Mouse (Mus musculus): Measurements from ENCODE around the gene C7. TPM values are rescaled to one million over a fixed set of nuclear protein-coding genes. Genes with fewer than 3 reads are reported as not detected.

The C7 gene
- polyA plus RNA-seq, 1 experiment from 2014 or later, result 0.19 TPM

Other genes with a start within 250 kb of the C7 start
- not detected in 2 replicates for gene Mroh2b, start 165.0 kb downstream of the C7 start, polyA plus RNA-seq (2015; fragmentation: Nextera tagmentation; extraction: Ambion mirVana)
- 0.58 and 0.64 TPM in 2 replicates for gene Card6, start 44.8 kb upstream of the C7 start, polyA plus RNA-seq (2015; fragmentation: Nextera tagmentation; extraction: Ambion mirVana)
- gene Rpl37, start 52.9 kb upstream of the C7 start, polyA plus RNA-seq (2015; fragmentation: Nextera tagmentation; extraction: Ambion mirVana), result 309 and 316 TPM in 2 replicates
- 13.7 and 14.1 TPM in 2 replicates for gene Prkaa1, start 80.1 kb upstream of the C7 start, polyA plus RNA-seq (2015; fragmentation: Nextera tagmentation; extraction: Ambion mirVana)
- 50.4 and 53.0 TPM in 2 replicates for gene Ttc33, start 121.8 kb upstream of the C7 start, polyA plus RNA-seq (2015; fragmentation: Nextera tagmentation; extraction: Ambion mirVana)
- 2.6 and 3.1 TPM in 2 replicates for gene Ptger4, start 180.4 kb upstream of the C7 start, polyA plus RNA-seq (2015; fragmentation: Nextera tagmentation; extraction: Ambion mirVana)